Mouse (Mus musculus) bone marrow, adult 2 months (tissue): ENCODE measurements around the gene Mat1a.

Experiments used
- CTCF ChIP-seq: fragments of 200-500 bp; IDR thresholded peaks from 2 replicates; pipeline ENCODE4 v1.5.1; 2011; ENCODE audit warnings: low read length, control low read depth; ENCODE audit not compliant: control insufficient read depth, insufficient read depth
- POLR2A ChIP-seq: fragments of 200-500 bp; IDR thresholded peaks from 2 replicates; pipeline ENCODE4 v1.6.1; 2011; ENCODE audit warnings: low read depth, mild to moderate bottlenecking, control low read depth, low read length, borderline replicate concordance; ENCODE audit not compliant: control insufficient read depth

DNA sequence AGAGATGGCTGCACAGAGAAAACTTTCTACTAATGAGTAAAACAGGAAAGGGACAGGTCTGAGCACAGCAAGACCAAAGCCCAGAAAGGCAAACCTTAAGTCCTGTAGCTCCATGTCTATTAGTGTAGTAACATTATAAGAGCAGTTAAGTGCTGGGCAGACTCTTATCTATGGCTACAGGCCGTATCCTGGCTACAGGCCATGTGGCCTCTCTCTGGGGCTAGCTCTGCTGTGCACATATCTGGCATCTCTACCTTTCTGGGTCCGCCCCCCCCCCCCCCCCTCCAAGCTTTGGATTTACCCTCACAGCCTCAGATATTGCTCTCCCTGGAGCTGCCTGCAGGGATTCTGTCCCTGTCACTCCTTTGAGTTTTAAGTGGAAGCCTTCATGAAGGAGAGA lies 39.7 kb upstream of the Mat1a start:
- TF ChIP-seq POLR2A (no peak), CTCF (no peak)
